Comparison of ENCODE assay signal across 8 mouse cellular contexts in the genomic region with DNA sequence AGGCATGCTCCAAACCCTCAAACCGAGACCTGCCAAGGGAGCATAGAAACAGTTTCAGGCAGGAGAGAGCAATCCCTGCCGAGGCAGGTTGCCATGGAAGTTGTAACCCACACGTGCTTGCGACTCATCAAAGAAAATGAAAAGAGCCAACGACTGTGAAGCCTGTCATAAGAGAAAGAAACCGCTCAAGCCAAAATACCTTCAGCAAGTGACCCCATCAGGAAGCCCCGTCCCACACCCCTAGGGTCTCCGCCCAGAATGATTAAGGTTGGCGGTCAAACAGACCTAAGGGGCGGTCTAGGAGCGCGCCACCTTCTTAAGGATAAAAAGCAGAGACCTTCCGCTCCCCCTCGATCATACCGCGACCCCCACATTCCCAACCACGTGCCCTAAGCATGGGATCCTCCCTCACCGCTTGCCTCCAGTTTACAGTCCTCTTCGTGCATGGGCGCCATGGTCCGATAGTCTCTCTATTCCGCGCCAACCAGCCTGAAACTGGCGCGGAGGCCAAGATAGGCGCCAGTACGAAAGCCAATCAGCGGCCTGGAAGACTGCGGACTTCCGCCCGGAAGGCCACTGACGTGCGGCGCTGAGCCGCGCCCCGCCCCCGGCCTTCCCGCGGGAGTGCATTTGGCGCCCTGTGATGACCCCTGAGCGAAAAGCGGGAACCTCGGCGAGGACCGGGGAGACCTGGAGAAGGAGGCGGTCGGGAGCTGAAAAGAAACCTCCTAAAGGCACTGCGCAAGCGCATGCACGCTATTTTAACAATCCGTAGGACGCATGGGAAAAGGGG. TPM values are rescaled to one million over a fixed set of nuclear protein-coding genes. Genes with fewer than 3 reads are reported as not detected.
DNase-seq lines count a peak whose midpoint lies in the region; TF ChIP-seq lines count a peak whose summit lies in the region.

Pola1 (minus strand) TSS at position 499 of the 793 bp plus-strand sequence.

- peak within 1 kb of the TSS; percentile 76 for H3K27ac ChIP-seq in gastrocnemius, adult 2 months

- peak within 1 kb of the TSS; percentile 80 for H3K4me3 ChIP-seq in gastrocnemius, adult 2 months
- peak within 1 kb of the TSS; percentile 96 for H3K4me3 ChIP-seq in megakaryocyte, embryonic 14.5 days (replicated peaks)

- intact Hi-C loops in gastrocnemius, adult 2 months (cut with DNase I): no loop called here

- TF ChIP-seq CTCF in gastrocnemius, adult 2 months (IDR thresholded peaks at IDR 0.05): no peak

- H3K36me3 ChIP-seq in megakaryocyte, embryonic 14.5 days (replicated peaks; ENCODE audit: low read length): no peaks in the 10 kb centered on the region

- H3K4me1 ChIP-seq in megakaryocyte, embryonic 14.5 days: peaks cover 24% of the 10 kb centered on the region

- peaks cover 4% of the 10 kb centered on the region for H3K27me3 ChIP-seq in megakaryocyte, embryonic 14.5 days (replicated peaks)

- H3K9me3 ChIP-seq in megakaryocyte, embryonic 14.5 days: peaks cover 4% of the 10 kb centered on the region; the same call in 1 of the 2 replicates

- peak; percentile 77 for DNase-seq in WW6 (ENCODE audit: low read depth, low spot score)
- DNase-seq in cerebellum, postnatal 4 days (ENCODE audit: low spot score in 2 of 2): peak; percentile 52 to 80
- peak; percentile 91 for DNase-seq in gastrocnemius, adult 2 months
- DNase-seq in hindlimb bud, embryonic 11.5 days (ENCODE audit: extremely low spot score, low read depth, low spot score): peak; percentile 49
- peak; percentile 48 to 77 for DNase-seq in left cerebral cortex, adult 8-10 months (ENCODE audit: low spot score in 2 of 2)
- DNase-seq in right cerebral cortex, postnatal 10 days (ENCODE audit: low spot score in 2 of 2): peak; percentile 87
- peak; percentile 66 for DNase-seq in urinary bladder, postnatal 25 days (ENCODE audit: low spot score)

RNA-seq across cellular contexts. Expression of gene Pola1, which starts in this region (rescaled TPM):
- 1 to 10 TPM; 2.1 to 2.2 TPM for total RNA-seq in gastrocnemius, adult 2 months (2021)
- 1 to 10 TPM; 7.5 to 8.9 (median 7.7) TPM for total RNA-seq in left cerebral cortex, adult 8-10 months (2022)
- 1.1 and 2.2 TPM in 2 replicates for polyA plus RNA-seq in megakaryocyte, embryonic 14.5 days (2012; ENCODE audit: insufficient read depth, low replicate concordance)

Comparison
In these comparisons a context has a peak if more than half of its experiments do, and no peak if none do; other contexts are left out.
1. Peak in every context shown above with its lines: DNase-seq, H3K4me3 ChIP-seq and H3K27ac ChIP-seq.